Mouse (Mus musculus) heart, embryonic 15.5 days (tissue): ENCODE data around the gene Gm3373. TPM values are rescaled to one million over a fixed set of nuclear protein-coding genes. Genes with fewer than 3 reads are reported as not detected.
"Not testable (repeated sequence)": the region's sequence is repeated elsewhere in the genome, so short reads cannot be mapped to it uniquely, and the experiment has no call there.

ENCODE experiments used
- ATAC-seq: fragments of 200-750 bp; cut with Nextera tagmentation; replicated peaks from 2 replicates; pipeline ENCODE4 v1.8.0; 2017; ENCODE audit warnings: low read depth, moderate TSS enrichment; ENCODE audit not compliant: insufficient number of reproducible peaks, insufficient read depth, low FRiP score
- H3K27ac ChIP-seq: fragments of 300-500 bp; sonication (generic); 2 replicates; pipeline ENCODE4 v1.5.1; 2015; ENCODE audit warnings: mild to moderate bottlenecking, inconsistent platforms
- H3K27me3 ChIP-seq: fragments of 300-500 bp; sonication (generic); 2 replicates; pipeline ENCODE4 v1.6.1; 2015; ENCODE audit warnings: inconsistent platforms
- H3K36me3 ChIP-seq: fragments of 300-500 bp; sonication (generic); 2 replicates; pipeline ENCODE4 v1.6.1; 2015; ENCODE audit warnings: mild to moderate bottlenecking, inconsistent platforms
- H3K4me1 ChIP-seq: fragments of 300-500 bp; sonication (generic); replicated peaks from 2 replicates; pipeline ENCODE4 v1.6.1; 2015; ENCODE audit warnings: inconsistent platforms
- H3K4me2 ChIP-seq: fragments of 300-500 bp; sonication (generic); 2 replicates; pipeline ENCODE4 v1.6.1; 2015; ENCODE audit warnings: inconsistent platforms, mild to moderate bottlenecking, moderate library complexity
- H3K4me3 ChIP-seq: fragments of 300-500 bp; sonication (generic); 2 replicates; pipeline ENCODE4 v1.5.1; 2015; ENCODE audit warnings: mild to moderate bottlenecking, inconsistent platforms
- H3K9ac ChIP-seq: fragments of 300-500 bp; sonication (generic); 2 replicates; pipeline ENCODE4 v1.6.1; 2015; ENCODE audit warnings: mild to moderate bottlenecking, inconsistent platforms
- H3K9me3 ChIP-seq: fragments of 300-500 bp; sonication (generic); replicated peaks from 2 replicates; pipeline ENCODE4 v1.6.1; 2016; ENCODE audit warnings: inconsistent platforms
- WGBS: fragments of 180-500 bp; shearing (Covaris S2); methylation state at CpG from one replicate; pipeline ENCODE4 v1.1.7; 2015; ENCODE audit warnings: mixed read lengths; 5-methylcytosine and 5-hydroxymethylcytosine counted together
- polyA plus RNA-seq: library from polyadenylated mRNA; unstranded; fragments of >200 nt; fragmentation: Nextera tagmentation; extraction: Ambion mirVana; gene quantifications from 2 replicates; pipeline ENCODE4 v1.2.1, GENCODE M21; 2015

Gm3373 gene
- not detected in 2 replicates for polyA plus RNA-seq

DNA sequence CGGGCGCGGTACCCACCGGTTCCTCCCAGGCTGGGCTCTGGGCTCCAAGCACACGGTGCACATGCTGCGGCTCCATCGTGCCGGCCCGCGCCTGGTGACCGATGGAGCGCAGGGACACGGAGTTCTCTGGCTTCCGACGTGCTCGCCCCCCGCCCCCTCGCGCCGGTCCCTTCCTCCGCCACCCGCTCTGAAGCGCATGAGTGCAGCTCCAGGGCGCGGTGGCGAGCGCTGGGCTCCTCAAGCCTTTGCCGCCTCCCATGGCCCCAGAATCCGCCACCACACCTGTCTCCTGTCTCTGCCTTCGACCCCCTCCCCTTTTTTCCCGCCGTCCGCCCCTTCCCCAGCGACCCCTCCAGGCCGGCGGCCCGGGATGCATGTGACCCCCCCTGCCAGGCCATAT is at the start of gene Gm3373:
Gene Gm3373, minus strand, starts transcription at position 101 of the 400 bp plus-strand sequence.
- H3K27me3 ChIP-seq, H3K9me3 ChIP-seq, H3K36me3 ChIP-seq, H3K4me1 ChIP-seq, H3K4me3 ChIP-seq, H3K4me2 ChIP-seq, H3K9ac ChIP-seq, H3K27ac ChIP-seq, ATAC-seq: not testable (repeated sequence)
- no CpG with 5 or more reads among the region's 37 CpGs for WGBS

- H3K9me3 ChIP-seq, H3K4me1 ChIP-seq, H3K27ac ChIP-seq, H3K4me3 ChIP-seq, H3K9ac ChIP-seq, ATAC-seq, H3K36me3 ChIP-seq, H3K27me3 ChIP-seq, H3K4me2 ChIP-seq: not testable (repeated sequence)
- WGBS = no CpG with 5 or more reads among the region's 2 CpGs
Observed at GRCm38 (mm10) chr14:5687357-5687756, 54.0 kb downstream of the Gm3373 start, which contains the start of gene Gm9603. Gm9603 (minus strand) TSS chr14:5687457.

Other genes starting within 250 kb of the Gm3373 start
- gene Gm3488, start 239.9 kb downstream of the Gm3373 start, polyA plus RNA-seq = 0.32 and 0.52 TPM in 2 replicates
- gene Gm3532, start 203.1 kb downstream of the Gm3373 start, polyA plus RNA-seq = not detected in 2 replicates
- gene Gm8265, start 108.5 kb downstream of the Gm3373 start, polyA plus RNA-seq = not detected in 2 replicates
- not detected in 2 replicates for gene Gm9603, start 54.1 kb downstream of the Gm3373 start, polyA plus RNA-seq
- 0.34 and 0.50 TPM in 2 replicates for gene Gm3383, start 66.4 kb upstream of the Gm3373 start, polyA plus RNA-seq
- not detected in 2 replicates for gene Gm3424, start 88.8 kb upstream of the Gm3373 start, polyA plus RNA-seq
- gene Gm8237, start 138.8 kb upstream of the Gm3373 start, polyA plus RNA-seq = 0.06 and 0.08 TPM in 2 replicates
- gene Gm3248, start 220.2 kb upstream of the Gm3373 start, polyA plus RNA-seq = 0.37 and 0.38 TPM in 2 replicates
- gene Gm3453, start 237.6 kb upstream of the Gm3373 start, polyA plus RNA-seq = not detected in 2 replicates